Mouse (Mus musculus) gastrocnemius, postnatal 4 days (tissue): ENCODE measurements around the gene Sox2. TPM values are rescaled to one million over a fixed set of nuclear protein-coding genes. Genes with fewer than 3 reads are reported as not detected.

Source experiments
- DNase-seq, 2 experiments: peaks; one replicate each; pipeline ENCODE4 v3.0.0; 2021 to 2022; ENCODE audit warnings: low spot score in 2 of 2, mixed read lengths in 2 of 2
- microRNA-seq: library from miRNA; unstranded; fragments of <30 nt; microRNA quantifications from one replicate; pipeline ENCODE4 v1.2.0, GENCODE M21; 2021
- total RNA-seq, 2 experiments: library from RNA; stranded (reverse); gene quantifications; 2 replicates each; pipeline ENCODE4 v1.2.3; 2021

The Sox2 gene
- total RNA-seq, 2 experiments from 2014 or later, result 0.47 to 0.74 TPM

- peak in 1 of 2 experiments; percentile 11 for DNase-seq
Measured at GRCm38 (mm10) chr3:34691703-34692393, 41.6 kb downstream of the Sox2 start.

DNA sequence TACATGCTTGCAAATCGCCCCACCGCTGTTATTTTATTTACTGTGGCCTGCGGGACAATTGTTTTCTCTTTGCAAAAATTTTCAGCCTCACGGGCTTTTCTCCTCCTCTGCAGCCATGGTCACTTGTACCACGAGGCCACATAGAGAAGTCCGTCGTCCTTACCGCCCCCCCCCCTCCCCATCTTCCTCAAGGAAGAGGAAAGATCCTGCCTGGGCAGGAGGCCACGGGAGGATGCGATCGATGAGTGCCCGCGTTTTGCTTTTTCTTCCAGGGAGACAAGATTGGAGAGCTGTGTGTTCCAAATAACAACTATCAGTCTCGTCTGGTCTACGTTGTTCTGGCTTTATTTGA, 42.2 kb downstream of the Sox2 start:
- no peak for DNase-seq

Small RNA genes within 50 kb of the gene (microRNA-seq; reads per million reads assigned to microRNA genes)
- not detected for gene Mir1897
